Mouse (Mus musculus) forebrain, embryonic 11.5 days (tissue): ENCODE data around the gene Tmem219. TPM values are rescaled to one million over a fixed set of nuclear protein-coding genes. Genes with fewer than 3 reads are reported as not detected.

Experiments used
- ATAC-seq: fragments of 200-750 bp; cut with Nextera tagmentation; replicated peaks from 2 replicates; pipeline ENCODE4 v1.8.0; 2017; ENCODE audit warnings: moderate TSS enrichment; ENCODE audit not compliant: low FRiP score
- DNase-seq: peaks from one replicate; pipeline ENCODE4 v3.0.0-alpha.2; 2017; ENCODE audit warnings: low spot score
- H3K27ac ChIP-seq: fragments of 300-500 bp; sonication (generic); 2 replicates; pipeline ENCODE4 v1.5.1; 2014; ENCODE audit warnings: low read depth, low read length
- H3K27me3 ChIP-seq: fragments of 300-500 bp; sonication (generic); 2 replicates; pipeline ENCODE4 v1.6.1; 2014; ENCODE audit warnings: mild to moderate bottlenecking, low read length, mixed read lengths; ENCODE audit not compliant: control insufficient read depth, insufficient read depth
- H3K36me3 ChIP-seq: fragments of 300-500 bp; sonication (generic); 2 replicates; pipeline ENCODE4 v1.6.1; 2014; ENCODE audit warnings: mild to moderate bottlenecking, low read length, moderate library complexity, mixed read lengths; ENCODE audit not compliant: control insufficient read depth, insufficient read depth
- H3K4me1 ChIP-seq: fragments of 300-500 bp; sonication (generic); replicated peaks from 2 replicates; pipeline ENCODE4 v1.6.1; 2014; ENCODE audit warnings: low read length, mixed read lengths; ENCODE audit not compliant: control insufficient read depth, insufficient read depth
- H3K4me2 ChIP-seq: fragments of 300-500 bp; sonication (generic); 2 replicates; pipeline ENCODE4 v1.6.1; 2014; ENCODE audit warnings: low read depth, mild to moderate bottlenecking, low read length, moderate library complexity, mixed read lengths; ENCODE audit not compliant: severe bottlenecking
- H3K4me3 ChIP-seq: fragments of 300-500 bp; sonication (generic); 2 replicates; pipeline ENCODE4 v1.5.1; 2014; ENCODE audit warnings: low read depth, low read length
- H3K9ac ChIP-seq: fragments of 300-500 bp; sonication (generic); 2 replicates; pipeline ENCODE4 v1.6.1; 2014; ENCODE audit warnings: low read length
- H3K9me3 ChIP-seq: fragments of 300-500 bp; sonication (generic); 2 replicates; pipeline ENCODE4 v1.6.1; 2016; ENCODE audit warnings: low read length, mixed read lengths; ENCODE audit not compliant: control insufficient read depth
- WGBS: fragments of 180-500 bp; shearing (Covaris S2); extraction: QIAGEN DNeasy Blood & Tissue Kit; methylation state at CpG from one replicate; pipeline ENCODE4 v1.1.7; 2014; 5-methylcytosine and 5-hydroxymethylcytosine counted together
- polyA plus RNA-seq: library from polyadenylated mRNA; unstranded; fragments of >200 nt; fragmentation: Nextera tagmentation; extraction: Ambion mirVana; gene quantifications from 2 replicates; pipeline ENCODE4 v1.2.1, GENCODE M21; 2014

Tmem219 gene
- polyA plus RNA-seq, 1 experiment from 2014 or later, result 21.3 TPM

- H3K4me2 ChIP-seq, result peak overlapping the region; percentile 100
- H3K4me1 ChIP-seq, result peaks cover 15% of the 10 kb centered on the region
- WGBS, result 0% methylated on average over 15 of the region's 15 CpGs
- peak overlapping the region; percentile 89 for H3K9ac ChIP-seq
- no peaks in the 10 kb centered on the region for H3K9me3 ChIP-seq
- peak; percentile 63 for DNase-seq
- H3K36me3 ChIP-seq, result peaks cover 8% of the 10 kb centered on the region; the same call in 1 of the 2 replicates
- H3K27me3 ChIP-seq, result no peaks in the 10 kb centered on the region
- ATAC-seq, result no peak
- H3K4me3 ChIP-seq, result peak overlapping the region; percentile 78
- peak overlapping the region; percentile 13; the same call in 1 of the 2 replicates for H3K27ac ChIP-seq
Measured at GRCm38 (mm10) chr7:126883731-126884181, 39.0 kb downstream of the Tmem219 start.

GRCm38 (mm10) chr7:126881040-126881439 is 41.7 kb downstream of the Tmem219 start:
- Histone ChIP-seq H3K27me3 (no peaks in the 10 kb centered on the region), H3K4me1 (peaks cover 15% of the 10 kb centered on the region), H3K4me2 (peak overlapping the region; percentile 100; the same call in 1 of the 2 replicates), H3K36me3 (peaks cover 26% of the 10 kb centered on the region), H3K9ac (peak overlapping the region; percentile 6), H3K9me3 (no peaks in the 10 kb centered on the region), H3K4me3 (no peak overlapping the region), H3K27ac (no peak overlapping the region)
- no peak for ATAC-seq
- WGBS, result 83% methylated on average over 6 of the region's 6 CpGs
- DNase-seq, result no peak

GRCm38 (mm10) chr7:126877239-126877638 is 45.5 kb downstream of the Tmem219 start:
- ATAC-seq, result no peak
- DNase-seq, result no peak

DNA sequence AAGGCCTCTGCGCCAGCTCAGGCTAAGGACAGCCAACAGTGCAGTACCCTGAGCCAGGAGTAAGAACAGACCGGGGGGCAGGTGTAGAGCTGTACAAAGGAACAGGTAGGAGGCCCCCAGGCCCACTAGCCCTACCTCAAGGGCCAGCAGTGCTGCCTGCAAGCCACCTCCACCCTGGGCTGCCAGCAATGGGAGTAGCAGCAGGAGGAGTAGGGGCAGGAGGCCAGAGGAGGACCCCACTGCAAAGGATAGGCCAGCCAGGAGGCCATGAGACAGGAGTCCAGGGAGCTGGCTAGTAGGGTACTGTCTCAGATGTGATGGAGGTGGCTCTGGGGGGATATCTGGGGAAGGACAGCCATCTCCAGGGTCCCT is 52.2 kb downstream of the Tmem219 start:
- no peaks in the 10 kb centered on the region for H3K4me1 ChIP-seq
- H3K27me3 ChIP-seq, result no peaks in the 10 kb centered on the region
- H3K9me3 ChIP-seq, result no peaks in the 10 kb centered on the region
- no peak overlapping the region for H3K4me3 ChIP-seq
- H3K36me3 ChIP-seq, result peaks cover 37% of the 10 kb centered on the region
- H3K4me2 ChIP-seq, result no peak overlapping the region
- 87% methylated on average over 2 of the region's 2 CpGs for WGBS
- no peak for ATAC-seq
- DNase-seq, result no peak
- H3K9ac ChIP-seq, result no peak overlapping the region
- no peak overlapping the region for H3K27ac ChIP-seq

More at GRCm38 (mm10) chr7:126877239-126877638, 45.5 kb downstream of the Tmem219 start:
- Histone ChIP-seq H3K4me2 (no peak overlapping the region), H3K4me3 (no peak overlapping the region), H3K9ac (no peak overlapping the region), H3K9me3 (no peaks in the 10 kb centered on the region), H3K27me3 (no peaks in the 10 kb centered on the region), H3K27ac (no peak overlapping the region), H3K36me3 (peaks cover 33% of the 10 kb centered on the region), H3K4me1 (peaks cover 7% of the 10 kb centered on the region; the same call in 1 of the 2 replicates)
- 97% methylated on average over 1 of the region's 1 CpGs for WGBS

DNA sequence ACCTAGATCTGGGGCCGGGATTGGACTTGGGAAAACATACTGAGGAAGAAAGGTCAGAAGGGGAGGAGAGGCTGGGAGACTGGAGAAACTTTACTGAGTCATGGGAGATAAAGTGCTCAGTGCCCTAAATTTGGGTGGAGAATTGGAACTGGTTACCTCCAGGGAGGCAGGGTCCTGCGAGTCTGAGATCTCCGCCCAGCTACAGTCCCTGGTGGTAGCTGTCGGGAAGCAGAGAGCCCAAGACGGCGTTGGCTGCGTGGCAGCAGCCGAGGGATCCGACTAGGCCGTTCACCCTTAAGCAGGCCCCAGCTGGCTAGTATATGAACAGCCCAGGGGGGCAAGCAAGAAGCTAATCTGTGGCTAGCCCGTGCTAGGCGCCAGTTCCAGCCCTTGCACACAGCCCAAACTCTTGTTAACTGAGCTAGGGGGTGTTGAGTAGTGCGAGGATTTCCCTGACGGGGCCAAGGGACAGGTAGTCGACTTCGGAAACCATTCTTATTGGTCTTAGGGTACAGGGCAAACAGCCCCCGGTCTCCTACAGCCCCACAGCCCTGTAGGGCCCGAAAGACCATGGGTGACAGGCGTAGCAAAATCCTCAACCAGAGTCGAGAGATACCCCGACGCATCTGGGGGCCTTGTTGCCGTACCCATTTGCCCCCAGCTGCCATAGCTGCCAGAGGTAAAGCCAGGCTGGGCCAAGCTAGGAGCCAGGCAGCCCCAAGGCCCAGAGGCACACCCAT is 52.8 kb downstream of the Tmem219 start:
- Histone ChIP-seq H3K4me1 (no peaks in the 10 kb centered on the region), H3K4me3 (no peak overlapping the region), H3K27me3 (no peaks in the 10 kb centered on the region), H3K4me2 (no peak overlapping the region), H3K36me3 (peaks cover 43% of the 10 kb centered on the region), H3K9ac (no peak overlapping the region), H3K27ac (no peak overlapping the region), H3K9me3 (no peaks in the 10 kb centered on the region)
- no peak for DNase-seq
- 93% methylated on average over 23 of the region's 23 CpGs for WGBS
- ATAC-seq, result no peak

DNA sequence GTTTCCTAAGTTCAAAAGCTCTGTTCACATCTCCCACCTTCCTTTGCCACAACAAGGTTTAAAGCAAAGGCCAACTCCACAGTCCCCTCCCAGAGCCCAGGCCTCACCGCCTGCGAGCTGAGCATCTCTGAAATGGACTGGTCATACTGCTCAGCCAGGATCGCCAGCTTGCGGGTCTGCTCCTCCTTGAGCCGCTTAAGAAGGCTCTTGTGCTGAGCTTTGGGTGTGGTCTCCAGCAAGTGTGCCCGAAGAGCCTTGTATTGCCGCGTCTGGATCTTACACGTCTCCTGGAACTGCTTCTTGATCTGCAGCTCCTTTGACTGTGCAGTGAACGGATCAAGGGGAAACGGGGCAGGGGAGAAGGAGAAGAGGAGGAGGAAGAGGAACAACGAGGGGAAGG is 54.7 kb downstream of the Tmem219 start:
- H3K4me2 ChIP-seq, result no peak overlapping the region
- H3K27me3 ChIP-seq, result no peaks in the 10 kb centered on the region
- WGBS, result 90% methylated on average over 12 of the region's 12 CpGs
- H3K4me3 ChIP-seq, result no peak overlapping the region
- H3K9ac ChIP-seq, result no peak overlapping the region
- peaks cover 16% of the 10 kb centered on the region for H3K4me1 ChIP-seq
- no peak overlapping the region for H3K27ac ChIP-seq
- H3K9me3 ChIP-seq, result no peaks in the 10 kb centered on the region
- DNase-seq (no peak), ATAC-seq (no peak)
- H3K36me3 ChIP-seq, result peaks cover 39% of the 10 kb centered on the region

DNA sequence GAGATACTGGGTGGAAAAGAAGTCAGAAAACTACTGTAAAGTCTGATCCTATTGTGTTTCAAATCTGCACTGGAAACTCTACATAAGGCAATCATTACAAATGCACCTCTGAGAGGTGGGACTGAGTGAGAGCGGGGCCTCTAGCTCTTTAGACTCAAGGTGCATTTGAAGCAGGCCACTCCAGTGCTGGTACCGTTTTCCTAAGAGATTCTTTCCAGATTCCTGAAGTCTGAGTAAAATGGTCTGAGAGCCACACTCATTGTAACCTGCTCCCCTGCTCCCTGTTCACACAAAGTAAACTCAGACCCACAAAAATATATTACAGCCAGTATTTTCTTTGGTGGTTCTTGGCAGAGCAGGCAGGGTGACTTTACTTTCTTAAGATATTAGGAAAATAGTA is 55.2 kb downstream of the Tmem219 start:
- DNase-seq (no peak), ATAC-seq (no peak)
- H3K9ac ChIP-seq, result no peak overlapping the region
- peaks cover 39% of the 10 kb centered on the region for H3K36me3 ChIP-seq
- no peaks in the 10 kb centered on the region for H3K9me3 ChIP-seq
- H3K27me3 ChIP-seq, result no peaks in the 10 kb centered on the region
- H3K4me3 ChIP-seq, result no peak overlapping the region
- WGBS, result 89% methylated on average over 2 of the region's 2 CpGs
- H3K4me1 ChIP-seq, result peaks cover 16% of the 10 kb centered on the region
- no peak overlapping the region for H3K4me2 ChIP-seq
- H3K27ac ChIP-seq, result no peak overlapping the region

DNA sequence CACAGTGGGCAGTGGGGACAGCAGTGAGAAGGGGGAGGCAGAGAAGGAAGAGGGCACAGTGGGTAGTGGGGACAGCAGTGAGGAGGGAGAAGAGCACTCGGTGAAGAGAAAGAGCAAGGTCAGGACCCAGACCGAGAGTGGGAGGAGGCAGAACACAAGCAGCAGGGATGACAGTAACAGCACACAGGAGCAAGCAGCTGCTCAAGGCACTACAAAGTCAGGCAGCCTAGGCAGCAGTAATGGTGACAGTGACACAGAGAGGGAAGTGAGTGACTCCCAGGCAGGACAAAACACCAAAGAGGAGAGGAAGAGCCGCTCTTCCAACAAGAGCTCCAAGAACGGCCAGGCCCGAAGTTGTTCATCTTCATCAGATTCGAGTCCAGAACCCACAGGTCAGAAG is 58.9 kb downstream of the Tmem219 start:
- H3K4me3 ChIP-seq, result peak overlapping the region; percentile 64
- ATAC-seq, result no peak
- 71% methylated on average over 6 of the region's 6 CpGs for WGBS

More for the DNA sequence above, 58.9 kb downstream of the Tmem219 start:
- H3K27ac ChIP-seq, result 0 out of 2 replicates have a peak overlapping the region, but pooled peaks have one; percentile 7
- peaks cover 17% of the 10 kb centered on the region; the same call in 1 of the 2 replicates for H3K36me3 ChIP-seq
- peak overlapping the region; percentile 87 for H3K9ac ChIP-seq
- no peaks in the 10 kb centered on the region for H3K9me3 ChIP-seq
- H3K4me1 ChIP-seq, result peaks cover 20% of the 10 kb centered on the region
- H3K27me3 ChIP-seq, result no peaks in the 10 kb centered on the region
- peak overlapping the region; percentile 72 for H3K4me2 ChIP-seq
- DNase-seq, result no peak
